8 mouse cellular contexts compared by ENCODE assay signal in genomic region chr7:143086366-143086765, GRCm38 (mm10). TPM values are rescaled to one million over a fixed set of nuclear protein-coding genes. Genes with fewer than 3 reads are reported as not detected.
DNase-seq lines count a peak whose midpoint lies in the region; ATAC-seq and TF ChIP-seq lines count a peak whose summit lies in the region.

No protein-coding gene starts in this region.

- no peaks in the 10 kb centered on the region for H3K36me3 ChIP-seq in midbrain, embryonic 11.5 days (ENCODE audit: control insufficient read depth, insufficient read depth, low read length)
- H3K36me3 ChIP-seq in midbrain, embryonic 15.5 days (replicated peaks), result no peaks in the 10 kb centered on the region
- no peaks in the 10 kb centered on the region for H3K36me3 ChIP-seq in liver, embryonic 11.5 days (ENCODE audit: control insufficient read depth, insufficient read depth, low read length)

- intact Hi-C loops in gastrocnemius, postnatal 14 days (cut with DNase I; ENCODE audit: low total_unique reads), result loop anchor here (2.0 kb wide), 1 partner anchor 80 kb away; no protein-coding TSS in a partner anchor

- no peak overlapping the region for H3K27ac ChIP-seq in midbrain, embryonic 11.5 days (ENCODE audit: low read depth, low read length)
- no peak overlapping the region for H3K27ac ChIP-seq in midbrain, embryonic 15.5 days
- H3K27ac ChIP-seq in liver, embryonic 11.5 days (ENCODE audit: low read depth, low read length), result no peak overlapping the region

- TF ChIP-seq POLR2A in brain, embryonic 14.5 days (IDR thresholded peaks at IDR 0.05; ENCODE audit: borderline replicate concordance, extremely low read depth, insufficient read depth, insufficient read length, poor library complexity, severe bottlenecking), result no peak

- no peak overlapping the region for H3K4me2 ChIP-seq in midbrain, embryonic 11.5 days
- no peak overlapping the region for H3K4me2 ChIP-seq in midbrain, embryonic 15.5 days
- H3K4me2 ChIP-seq in liver, embryonic 11.5 days, result no peak overlapping the region

- H3K9ac ChIP-seq in midbrain, embryonic 11.5 days (ENCODE audit: low read length), result no peak overlapping the region
- H3K9ac ChIP-seq in midbrain, embryonic 15.5 days, result no peak overlapping the region
- H3K9ac ChIP-seq in liver, embryonic 11.5 days (ENCODE audit: low read depth, low read length), result no peak overlapping the region

- no peaks in the 10 kb centered on the region for H3K9me3 ChIP-seq in midbrain, embryonic 11.5 days (ENCODE audit: control insufficient read depth, low read length)
- no peaks in the 10 kb centered on the region for H3K9me3 ChIP-seq in midbrain, embryonic 15.5 days
- H3K9me3 ChIP-seq in liver, embryonic 11.5 days (ENCODE audit: control insufficient read depth, low read length), result no peaks in the 10 kb centered on the region

- ATAC-seq in midbrain, embryonic 11.5 days (ENCODE audit: low FRiP score), result no peak
- no peak for ATAC-seq in midbrain, embryonic 15.5 days (replicated peaks)
- ATAC-seq in liver, embryonic 11.5 days (replicated peaks; ENCODE audit: low FRiP score), result peak; percentile 56
- peak; percentile 63 for ATAC-seq in neutrophil, adult 5-6 weeks (ENCODE audit: extremely low read depth, insufficient number of reproducible peaks, low FRiP score, poor library complexity, severe bottlenecking)

- peak; percentile 89 for DNase-seq in midbrain, embryonic 11.5 days (ENCODE audit: low spot score, missing footprints)
- DNase-seq in brain, embryonic 14.5 days (ENCODE audit: low read depth), result peak; percentile 42
- peak; percentile 77 for DNase-seq in gastrocnemius, postnatal 14 days
- peak; percentile 78 for DNase-seq in induced T-regulatory cell, adult 2 months (ENCODE audit: low read depth)
- no peak for DNase-seq in liver, embryonic 11.5 days (ENCODE audit: low spot score)
- peak; percentile 26 to 70 for DNase-seq in thymus, postnatal 10 days (ENCODE audit: low spot score in 2 of 2)

- no peaks in the 10 kb centered on the region for H3K4me1 ChIP-seq in midbrain, embryonic 11.5 days (ENCODE audit: control insufficient read depth, insufficient read depth, low read length)
- H3K4me1 ChIP-seq in midbrain, embryonic 15.5 days, result no peaks in the 10 kb centered on the region
- H3K4me1 ChIP-seq in liver, embryonic 11.5 days (replicated peaks; ENCODE audit: control insufficient read depth, insufficient read depth, low read length), result no peaks in the 10 kb centered on the region

- peak; percentile 71; the same call in 1 of the 2 replicates for TF ChIP-seq CTCF in brain, embryonic 14.5 days (IDR thresholded peaks at IDR 0.05; ENCODE audit: borderline replicate concordance, extremely low read depth, insufficient read depth, insufficient read length)

- 56% methylated on average over 2 of the region's 2 CpGs for WGBS in midbrain, embryonic 11.5 days
- 53% methylated on average over 2 of the region's 2 CpGs for WGBS in midbrain, embryonic 15.5 days
- 54% methylated on average over 2 of the region's 2 CpGs for WGBS in liver, embryonic 11.5 days

- no peaks in the 10 kb centered on the region for H3K27me3 ChIP-seq in midbrain, embryonic 11.5 days (ENCODE audit: control insufficient read depth, insufficient read depth, low read length)
- H3K27me3 ChIP-seq in midbrain, embryonic 15.5 days (replicated peaks), result no peaks in the 10 kb centered on the region
- 0 out of 2 replicates have a peak, but pooled peaks cover 2% of the 10 kb centered on the region for H3K27me3 ChIP-seq in liver, embryonic 11.5 days (replicated peaks; ENCODE audit: control insufficient read depth, insufficient read depth, low read length)

- H3K4me3 ChIP-seq in midbrain, embryonic 11.5 days (ENCODE audit: low read depth, low read length), result no peak overlapping the region
- no peak overlapping the region for H3K4me3 ChIP-seq in midbrain, embryonic 15.5 days
- no peak overlapping the region for H3K4me3 ChIP-seq in liver, embryonic 11.5 days (ENCODE audit: low read depth, low read length)

RNA-seq across cellular contexts. Expression of gene Trpm5, which starts 8.1 kb away (rescaled TPM):
- polyA plus RNA-seq in midbrain, embryonic 11.5 days (2014; fragmentation: Nextera tagmentation; extraction: Ambion mirVana), result 0.57 and 0.70 TPM in 2 replicates
- 1.3 and 1.6 TPM in 2 replicates for polyA plus RNA-seq in midbrain, embryonic 15.5 days (2015; fragmentation: Nextera tagmentation; extraction: Ambion mirVana)
- polyA plus RNA-seq in brain, embryonic 14.5 days (2012; rRNA removed), result 2.8 and 3.1 TPM in 2 replicates
- total RNA-seq in gastrocnemius, postnatal 14 days (2021), result under 1 TPM; 0.38 to 0.51 TPM
- 1.2 and 1.3 TPM in 2 replicates for polyA plus RNA-seq in liver, embryonic 11.5 days (2014; fragmentation: Nextera tagmentation; extraction: Ambion mirVana)
- total RNA-seq in neutrophil, adult 5-6 weeks (2017), result not detected in 2 replicates

RNA-seq across cellular contexts. Expression of gene Tssc4, which starts 17.3 kb away (rescaled TPM):
- polyA plus RNA-seq in midbrain, embryonic 11.5 days (2014; fragmentation: Nextera tagmentation; extraction: Ambion mirVana), result 61.1 and 63.8 TPM in 2 replicates
- polyA plus RNA-seq in midbrain, embryonic 15.5 days (2015; fragmentation: Nextera tagmentation; extraction: Ambion mirVana), result 103 and 114 TPM in 2 replicates
- 99.9 and 164 TPM in 2 replicates for polyA plus RNA-seq in brain, embryonic 14.5 days (2012; rRNA removed)
- total RNA-seq in gastrocnemius, postnatal 14 days (2021), result 10 to 100 TPM in 1 of 2 experiments, 1 to 10 TPM in 1; 9.8 to 12.2 TPM
- 48.9 and 52.2 TPM in 2 replicates for polyA plus RNA-seq in liver, embryonic 11.5 days (2014; fragmentation: Nextera tagmentation; extraction: Ambion mirVana)
- total RNA-seq in neutrophil, adult 5-6 weeks (2017), result 11.7 and 11.9 TPM in 2 replicates

RNA-seq across cellular contexts. Expression of gene Kcnq1, which starts 19.8 kb away (rescaled TPM):
- 1.1 and 1.6 TPM in 2 replicates for polyA plus RNA-seq in midbrain, embryonic 11.5 days (2014; fragmentation: Nextera tagmentation; extraction: Ambion mirVana)
- 1.3 and 1.8 TPM in 2 replicates for polyA plus RNA-seq in midbrain, embryonic 15.5 days (2015; fragmentation: Nextera tagmentation; extraction: Ambion mirVana)
- polyA plus RNA-seq in brain, embryonic 14.5 days (2012; rRNA removed), result 0.95 and 1.2 TPM in 2 replicates
- total RNA-seq in gastrocnemius, postnatal 14 days (2021), result 1 to 10 TPM in 1 of 2 experiments, under 1 TPM in 1; 0.84 to 1.4 TPM
- 0.59 and 1.2 TPM in 2 replicates for polyA plus RNA-seq in liver, embryonic 11.5 days (2014; fragmentation: Nextera tagmentation; extraction: Ambion mirVana)
- total RNA-seq in neutrophil, adult 5-6 weeks (2017), result not detected in 2 replicates

RNA-seq across cellular contexts. Expression of gene Cd81, which starts 33.8 kb away (rescaled TPM):
- 256 and 276 TPM in 2 replicates for polyA plus RNA-seq in midbrain, embryonic 11.5 days (2014; fragmentation: Nextera tagmentation; extraction: Ambion mirVana)
- 374 and 398 TPM in 2 replicates for polyA plus RNA-seq in midbrain, embryonic 15.5 days (2015; fragmentation: Nextera tagmentation; extraction: Ambion mirVana)
- polyA plus RNA-seq in brain, embryonic 14.5 days (2012; rRNA removed), result 210 and 278 TPM in 2 replicates
- total RNA-seq in gastrocnemius, postnatal 14 days (2021), result 100 to 1,000 TPM; 176 to 209 TPM
- polyA plus RNA-seq in liver, embryonic 11.5 days (2014; fragmentation: Nextera tagmentation; extraction: Ambion mirVana), result 273 and 276 TPM in 2 replicates
- 133 and 141 TPM in 2 replicates for total RNA-seq in neutrophil, adult 5-6 weeks (2017)

Comparison
In these comparisons a context has a peak if more than half of its experiments do, and no peak if none do; other contexts are left out.
1. ATAC-seq: peak in liver, embryonic 11.5 days (single experiment) and neutrophil, adult 5-6 weeks (single experiment); none in midbrain, embryonic 11.5 days (single experiment) and midbrain, embryonic 15.5 days (single experiment).